Mouse (Mus musculus): ENCODE data around the gene Ube2k. TPM values are rescaled to one million over a fixed set of nuclear protein-coding genes. Genes with fewer than 3 reads are reported as not detected.

Ube2k gene
- polyA plus RNA-seq (2012; ENCODE audit: low replicate concordance): 43.2 and 87.3 TPM in 2 replicates

DNA sequence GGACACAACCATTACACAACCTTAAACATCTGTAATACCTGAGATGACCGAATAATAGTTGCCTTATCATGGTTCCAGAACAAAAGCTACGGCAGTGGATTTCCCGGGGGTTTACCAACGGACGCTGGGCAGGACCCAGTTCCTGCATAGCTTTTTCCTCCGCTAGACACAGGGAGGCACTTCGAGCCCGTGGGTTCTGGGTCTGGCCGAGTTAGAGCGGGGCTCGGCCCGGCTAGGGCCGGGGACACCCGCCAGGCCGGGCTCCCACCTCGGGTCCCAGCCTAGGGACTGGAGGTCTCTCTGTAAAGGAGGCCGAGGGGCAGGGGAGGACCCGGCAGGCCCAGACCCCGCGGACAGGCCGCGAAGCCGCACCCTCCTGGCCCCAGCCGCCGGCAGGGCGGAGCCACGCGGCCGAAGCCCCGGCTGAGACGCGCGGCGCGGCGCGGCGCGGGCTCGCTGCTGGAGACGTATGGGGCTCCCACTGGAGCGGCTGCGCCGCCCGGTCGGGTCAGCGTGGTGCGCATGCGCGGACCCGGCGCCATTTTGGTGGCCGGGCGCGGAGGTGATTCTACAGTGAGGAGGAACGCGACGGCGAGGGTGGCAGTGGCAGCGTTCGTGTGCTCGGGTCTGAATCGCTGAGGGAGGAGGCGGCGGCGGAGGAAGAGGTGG, at the start of gene Ube2k, which contains the start of gene Smim14:
Gene Ube2k, plus strand, starts transcription at position 483 of the 669 bp plus-strand sequence.
Gene Smim14, minus strand, starts transcription at position 434 of the 669 bp plus-strand sequence.

DNA sequence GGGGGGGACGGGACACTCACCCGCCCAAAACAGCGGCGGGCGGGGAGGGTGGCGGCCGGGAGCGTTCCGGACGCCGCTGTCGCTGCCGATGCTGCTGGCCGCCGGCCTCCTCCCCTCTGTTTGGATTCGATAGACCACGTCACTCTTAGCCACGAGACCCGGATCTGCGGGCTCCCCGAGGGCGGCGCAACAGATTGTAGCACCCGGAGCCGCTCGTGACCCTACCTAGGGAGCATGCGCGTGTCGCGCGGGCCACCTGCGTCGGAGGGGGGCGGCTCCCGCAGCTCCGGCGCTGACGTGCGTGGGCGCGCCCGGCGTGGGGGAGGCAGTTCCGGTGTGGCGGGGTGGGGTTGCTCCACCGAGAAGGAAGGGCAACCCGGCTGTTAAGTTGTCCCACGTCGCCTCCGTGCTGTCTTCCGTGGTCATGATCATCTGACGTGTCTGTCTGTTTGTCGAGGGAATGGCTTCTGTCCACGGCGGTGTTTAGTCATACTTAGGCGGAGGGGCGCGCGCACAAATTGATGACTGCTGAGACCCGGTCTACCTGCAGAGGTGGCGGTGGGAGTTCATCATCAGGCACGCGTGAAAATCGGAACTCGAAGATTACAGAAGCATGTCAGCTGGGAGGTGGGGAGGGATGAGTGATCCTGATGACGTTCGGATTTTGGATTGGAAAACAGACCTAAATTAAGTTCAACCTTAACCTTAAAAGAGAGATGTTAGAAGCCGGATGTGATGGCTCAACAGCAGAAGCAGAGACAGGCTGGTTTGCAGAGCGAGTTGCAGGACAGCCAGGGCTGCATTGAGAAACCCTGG, 44.1 kb upstream of the Ube2k start, which contains the start of gene Gm43552:
Gene Gm43552, minus strand, starts transcription at position 118 of the 816 bp plus-strand sequence.

Other genes starting within 250 kb of the Ube2k start
- gene Rfc1, start 201.6 kb upstream of the Ube2k start, polyA plus RNA-seq (2012; ENCODE audit: low replicate concordance): 7.1 and 17.5 TPM in 2 replicates
- not detected in 2 replicates for gene Klb, start 188.9 kb upstream of the Ube2k start, polyA plus RNA-seq (2012; ENCODE audit: low replicate concordance)
- gene Rpl9, start 145.8 kb upstream of the Ube2k start, polyA plus RNA-seq (2012; ENCODE audit: low replicate concordance): 20.8 and 49.2 TPM in 2 replicates
- 2.1 and 3.8 TPM in 2 replicates for gene Lias, start 145.7 kb upstream of the Ube2k start, polyA plus RNA-seq (2012; ENCODE audit: low replicate concordance)
- gene Ugdh, start 101.3 kb upstream of the Ube2k start, polyA plus RNA-seq (2012; ENCODE audit: low replicate concordance): 2.0 and 4.7 TPM in 2 replicates
- gene Gm43552, start 44.4 kb upstream of the Ube2k start, polyA plus RNA-seq (2012; ENCODE audit: low replicate concordance): 3.4 and 11.1 TPM in 2 replicates
- gene Smim14, start within 50 bp of the Ube2k start, polyA plus RNA-seq (2012; ENCODE audit: low replicate concordance): 5.7 and 22.9 TPM in 2 replicates
- 22.6 and 26.5 TPM in 2 replicates for gene Pds5a, start 161.0 kb downstream of the Ube2k start, polyA plus RNA-seq (2012; ENCODE audit: low replicate concordance)
- gene N4bp2, start 226.3 kb downstream of the Ube2k start, polyA plus RNA-seq (2012; ENCODE audit: low replicate concordance): 5.8 and 6.0 TPM in 2 replicates

All from leukemia stem cell, adult 10-12 weeks (primary cell).